Mouse (Mus musculus): ENCODE measurements at regions not wholly inside any gene's neighbourhood (a gene's known extent, or its start where the extent isn't known, plus 50 kb on each side); places are given as distances from the start of the nearest gene placed in this dataset.

DNA sequence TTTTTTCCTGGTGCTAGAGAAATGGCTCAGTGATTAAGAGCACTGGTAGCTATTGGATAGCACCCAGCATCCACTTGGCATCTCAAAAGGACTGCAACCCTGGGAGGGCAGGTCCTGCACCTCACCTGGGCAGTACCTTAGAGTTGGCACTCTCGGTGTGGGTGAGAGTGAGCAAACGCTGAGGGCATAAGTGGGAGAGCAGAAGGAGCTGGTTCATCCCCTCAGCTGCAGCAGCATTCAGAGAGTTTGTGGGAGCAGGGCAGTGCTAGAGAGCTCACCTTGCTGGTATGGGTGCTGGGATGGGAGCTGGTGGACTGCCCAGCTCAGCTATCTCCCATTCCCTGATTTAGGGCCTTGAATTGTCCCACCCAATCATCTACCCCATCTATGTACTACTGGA is 227.1 kb upstream of the Zic4 start:
- WGBS, result 85% methylated on average over 2 of the region's 2 CpGs
- Histone ChIP-seq H3K27me3 (ENCODE audit: poor library complexity, severe bottlenecking) (no peaks in the 10 kb centered on the region), H3K36me3 (replicated peaks) (no peaks in the 10 kb centered on the region), H3K9me3 (no peaks in the 10 kb centered on the region), H3K27ac (no peak overlapping the region), H3K4me3 (no peak overlapping the region), H3K4me1 (no peaks in the 10 kb centered on the region)
- DNase-seq (ENCODE audit: extremely low spot score, low spot score), result no peak

DNA sequence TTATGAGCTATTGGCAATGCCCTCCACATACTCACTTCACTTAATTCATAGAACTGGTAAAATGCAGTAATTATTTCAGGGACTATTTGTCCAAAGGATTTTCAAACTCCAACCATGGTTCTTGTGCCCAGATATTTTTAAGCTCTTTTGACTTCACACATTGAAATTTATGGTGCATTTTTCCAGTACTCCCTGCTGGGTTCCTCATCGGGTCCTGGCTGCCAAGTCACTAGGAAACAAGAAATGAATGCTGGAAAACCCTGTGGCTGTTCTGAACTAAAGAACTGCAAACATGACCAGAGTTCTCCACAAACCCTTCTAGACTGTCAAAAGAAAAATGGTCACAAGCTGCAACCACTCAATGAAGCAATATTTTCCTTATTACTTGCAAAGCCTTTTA is 221.6 kb upstream of the Zic4 start:
- no peak overlapping the region for H3K27ac ChIP-seq
- WGBS, result 56% methylated on average over 1 of the region's 1 CpGs
- no peaks in the 10 kb centered on the region for H3K27me3 ChIP-seq (ENCODE audit: poor library complexity, severe bottlenecking)
- H3K4me1 ChIP-seq, result no peaks in the 10 kb centered on the region
- DNase-seq (ENCODE audit: extremely low spot score, low spot score), result no peak
- H3K9me3 ChIP-seq, result no peaks in the 10 kb centered on the region
- H3K4me3 ChIP-seq, result no peak overlapping the region
- no peaks in the 10 kb centered on the region for H3K36me3 ChIP-seq (replicated peaks)

DNA sequence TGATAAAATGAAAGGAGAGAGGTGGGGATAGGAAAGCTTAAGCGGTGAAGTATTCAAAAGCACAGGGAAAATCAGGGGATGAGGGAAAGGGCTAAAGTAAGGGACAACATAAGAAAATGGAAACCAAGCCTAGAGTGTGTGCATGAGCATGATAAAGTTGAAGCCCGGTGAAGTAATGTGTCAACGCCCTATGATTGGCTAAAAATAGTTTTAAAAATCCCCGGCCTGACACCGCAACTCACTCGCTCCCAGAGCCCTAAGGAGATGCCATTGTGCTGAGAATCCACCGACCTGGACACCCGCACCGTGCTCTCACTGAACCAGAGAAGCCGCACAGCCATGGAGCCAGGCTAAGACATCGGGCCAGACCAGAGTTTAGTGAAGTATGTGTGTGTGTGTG is 210.3 kb upstream of the Zic4 start:
- no peak for DNase-seq (ENCODE audit: extremely low spot score, low spot score)
- H3K4me1 ChIP-seq, result no peaks in the 10 kb centered on the region
- no peak overlapping the region for H3K4me3 ChIP-seq
- WGBS, result 94% methylated on average over 11 of the region's 11 CpGs
- no peaks in the 10 kb centered on the region for H3K27me3 ChIP-seq (ENCODE audit: poor library complexity, severe bottlenecking)
- no peaks in the 10 kb centered on the region for H3K36me3 ChIP-seq (replicated peaks)
- H3K9me3 ChIP-seq, result no peaks in the 10 kb centered on the region
- no peak overlapping the region for H3K27ac ChIP-seq

DNA sequence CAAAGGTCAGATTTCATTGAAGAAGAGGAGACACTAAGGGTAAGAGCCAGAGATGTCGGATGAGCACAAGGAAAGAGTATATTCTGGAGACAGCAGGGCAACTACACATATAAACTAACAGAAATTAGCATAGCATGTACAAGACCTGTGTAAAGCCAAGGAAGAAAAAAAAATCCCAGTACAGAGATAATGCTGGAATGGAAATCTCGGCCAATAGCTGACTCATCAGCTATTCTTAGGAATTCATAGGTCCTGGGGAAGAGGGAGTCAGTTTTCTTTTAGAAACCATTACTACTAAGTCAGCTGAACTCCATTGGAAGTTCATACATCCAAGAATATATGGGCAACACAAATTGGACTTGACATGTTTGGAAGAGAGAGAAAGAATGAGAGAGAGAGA is 202.9 kb upstream of the Zic4 start:
- no peak for DNase-seq (ENCODE audit: extremely low spot score, low spot score)
- H3K4me3 ChIP-seq, result no peak overlapping the region
- no peaks in the 10 kb centered on the region for H3K36me3 ChIP-seq (replicated peaks)
- H3K9me3 ChIP-seq, result no peaks in the 10 kb centered on the region
- no peak overlapping the region for H3K27ac ChIP-seq
- no peaks in the 10 kb centered on the region for H3K27me3 ChIP-seq (ENCODE audit: poor library complexity, severe bottlenecking)
- no peaks in the 10 kb centered on the region for H3K4me1 ChIP-seq
- 90% methylated on average over 2 of the region's 2 CpGs for WGBS

DNA sequence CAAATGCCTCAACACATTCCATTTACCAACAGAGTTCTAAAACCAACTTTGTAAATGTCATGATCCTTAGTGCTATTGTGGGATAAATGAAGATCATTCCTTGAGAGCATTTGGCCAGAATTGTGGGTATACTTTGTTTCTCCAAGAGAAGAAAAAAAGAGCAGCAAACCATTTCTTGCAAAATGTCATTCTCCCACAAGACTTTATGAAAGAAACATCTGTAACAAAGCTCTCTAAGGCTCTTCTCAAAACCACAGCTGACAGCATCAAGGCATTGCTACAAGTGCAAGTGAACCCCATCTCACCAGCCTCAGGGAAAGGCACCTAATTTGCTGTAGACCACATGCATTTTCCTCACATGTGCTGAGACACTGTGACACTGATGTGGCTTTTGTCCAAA is 194.3 kb upstream of the Zic4 start:
- Histone ChIP-seq H3K4me3 (no peak overlapping the region), H3K9me3 (no peaks in the 10 kb centered on the region), H3K36me3 (replicated peaks) (no peaks in the 10 kb centered on the region), H3K27me3 (ENCODE audit: poor library complexity, severe bottlenecking) (no peaks in the 10 kb centered on the region), H3K27ac (no peak overlapping the region), H3K4me1 (no peaks in the 10 kb centered on the region)
- no peak for DNase-seq (ENCODE audit: extremely low spot score, low spot score)

DNA sequence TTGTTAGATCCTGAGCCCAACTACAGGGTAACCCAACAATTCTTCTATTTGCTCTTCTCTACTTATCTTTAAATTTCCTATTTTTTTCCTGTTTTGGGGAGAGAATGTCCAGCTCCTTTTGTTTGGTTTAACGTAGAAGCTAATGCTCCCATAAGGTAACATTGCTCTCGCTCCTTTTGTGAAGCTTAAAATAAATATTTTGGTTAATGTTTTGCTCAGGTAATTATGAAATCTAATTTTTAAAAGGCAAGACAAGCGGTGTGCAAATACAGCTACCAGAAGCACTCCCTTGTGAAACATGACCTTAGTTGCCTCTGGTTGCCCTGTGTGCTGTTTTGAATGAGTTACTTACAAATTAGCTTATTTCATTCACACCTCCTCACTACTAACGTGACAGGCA is 169.0 kb upstream of the Zic4 start:
- no peaks in the 10 kb centered on the region for H3K36me3 ChIP-seq (replicated peaks)
- H3K27ac ChIP-seq, result no peak overlapping the region
- no peak overlapping the region for H3K4me3 ChIP-seq
- H3K27me3 ChIP-seq (ENCODE audit: poor library complexity, severe bottlenecking), result no peaks in the 10 kb centered on the region
- H3K4me1 ChIP-seq, result no peaks in the 10 kb centered on the region
- DNase-seq (ENCODE audit: extremely low spot score, low spot score), result no peak
- WGBS, result 88% methylated on average over 4 of the region's 4 CpGs
- H3K9me3 ChIP-seq, result no peaks in the 10 kb centered on the region

DNA sequence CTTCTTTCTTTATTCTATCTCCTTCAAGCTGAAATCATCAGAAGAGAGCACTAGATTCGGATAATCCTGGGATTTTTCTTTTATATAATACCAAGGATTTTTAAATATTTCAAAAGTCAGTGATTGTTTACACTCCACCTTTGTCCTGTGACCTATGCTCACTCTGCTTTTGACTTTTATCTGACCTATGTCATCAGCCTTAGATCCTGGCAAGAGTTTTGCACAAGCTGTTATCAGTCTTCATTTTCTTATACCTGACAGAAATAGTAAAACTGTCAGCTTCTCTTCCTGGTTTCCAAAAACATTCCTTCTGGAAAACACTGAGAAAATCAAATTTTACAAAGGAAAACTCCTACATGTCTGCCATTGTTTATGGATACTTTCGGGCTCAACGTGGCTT is 168.3 kb upstream of the Zic4 start:
- DNase-seq (ENCODE audit: extremely low spot score, low spot score), result no peak

GRCm38 (mm10) chr9:91207281-91207680 is 154.9 kb upstream of the Zic4 start:
- no peaks in the 10 kb centered on the region for H3K4me1 ChIP-seq
- H3K27ac ChIP-seq, result no peak overlapping the region
- no peaks in the 10 kb centered on the region for H3K27me3 ChIP-seq (ENCODE audit: poor library complexity, severe bottlenecking)
- no peaks in the 10 kb centered on the region for H3K9me3 ChIP-seq
- 68% methylated on average over 2 of the region's 2 CpGs for WGBS
- H3K36me3 ChIP-seq (replicated peaks), result no peaks in the 10 kb centered on the region
- no peak for DNase-seq (ENCODE audit: extremely low spot score, low spot score)
- no peak overlapping the region for H3K4me3 ChIP-seq

More for the DNA sequence above, 168.3 kb upstream of the Zic4 start:
- 89% methylated on average over 3 of the region's 3 CpGs for WGBS
- Histone ChIP-seq H3K27ac (no peak overlapping the region), H3K27me3 (ENCODE audit: poor library complexity, severe bottlenecking) (no peaks in the 10 kb centered on the region), H3K4me3 (no peak overlapping the region), H3K4me1 (no peaks in the 10 kb centered on the region), H3K36me3 (replicated peaks) (no peaks in the 10 kb centered on the region), H3K9me3 (no peaks in the 10 kb centered on the region)

DNA sequence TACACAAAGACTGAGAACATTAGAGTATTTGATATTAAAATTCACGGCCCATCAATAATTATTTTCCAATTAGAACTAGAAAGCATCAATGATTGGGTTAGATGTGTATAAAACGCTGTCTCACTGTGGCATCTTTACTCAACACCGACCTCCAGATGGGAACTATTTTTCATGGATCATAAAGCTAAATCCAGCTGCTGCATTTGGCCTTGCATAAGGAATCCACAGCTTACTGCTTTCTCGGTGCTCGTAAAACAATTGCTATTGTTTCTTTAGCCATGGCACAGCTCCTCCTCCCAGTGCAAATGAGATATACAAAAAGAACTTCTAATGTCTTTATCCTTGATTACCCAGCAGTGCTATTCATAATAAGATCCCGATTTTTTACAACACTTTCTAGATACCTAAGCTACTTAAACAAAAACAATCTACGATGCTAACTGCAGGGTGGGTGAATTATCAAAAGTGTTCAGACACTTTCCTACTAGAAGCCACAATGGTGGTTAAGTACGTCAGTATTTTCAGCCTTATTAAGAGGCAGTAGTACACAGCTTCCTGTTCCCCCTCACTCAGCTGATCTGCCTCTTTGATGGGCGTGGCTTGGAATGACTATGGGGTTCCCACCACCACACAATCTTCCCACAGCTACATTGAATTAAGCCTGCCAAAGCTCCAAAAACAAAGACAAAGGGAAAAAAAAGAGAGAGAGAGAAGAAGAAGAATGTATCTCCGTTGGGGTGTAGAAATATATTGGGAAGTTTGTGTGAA is 134.4 kb upstream of the Zic4 start:
- DNase-seq (ENCODE audit: extremely low spot score, low spot score), result no peak
- H3K4me1 ChIP-seq, result peaks cover 9% of the 10 kb centered on the region
- no peaks in the 10 kb centered on the region for H3K9me3 ChIP-seq
- WGBS, result 49% methylated on average over 10 of the region's 10 CpGs
- H3K27ac ChIP-seq, result no peak overlapping the region; the same call in 1 of the 2 replicates
- no peaks in the 10 kb centered on the region for H3K36me3 ChIP-seq (replicated peaks)
- H3K4me3 ChIP-seq, result peak overlapping the region; percentile 8; the same call in 1 of the 2 replicates
- H3K27me3 ChIP-seq (ENCODE audit: poor library complexity, severe bottlenecking), result no peaks in the 10 kb centered on the region

DNA sequence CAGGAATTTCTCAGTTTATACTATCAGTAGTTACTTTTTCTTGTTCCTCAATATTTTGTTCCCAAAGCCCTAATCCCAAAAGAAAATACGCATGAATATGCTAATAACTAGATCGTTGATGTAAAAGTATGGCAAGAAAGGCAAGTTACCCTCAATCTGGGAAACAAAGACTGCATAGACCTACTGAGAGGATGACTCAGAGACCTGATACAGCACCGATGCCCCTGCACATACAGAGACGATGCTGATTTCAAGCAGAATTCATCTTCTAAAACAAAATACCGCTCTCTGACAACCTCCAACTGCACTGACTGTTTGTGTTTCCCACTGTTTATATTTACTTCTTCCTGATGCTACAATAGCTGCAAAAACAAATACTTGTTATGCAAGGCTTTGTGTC is 133.7 kb upstream of the Zic4 start:
- H3K9me3 ChIP-seq, result no peaks in the 10 kb centered on the region
- DNase-seq (ENCODE audit: extremely low spot score, low spot score), result no peak
- no peak overlapping the region for H3K27ac ChIP-seq
- no peak overlapping the region for H3K4me3 ChIP-seq
- no peaks in the 10 kb centered on the region for H3K36me3 ChIP-seq (replicated peaks)
- peaks cover 9% of the 10 kb centered on the region for H3K4me1 ChIP-seq
- no peaks in the 10 kb centered on the region for H3K27me3 ChIP-seq (ENCODE audit: poor library complexity, severe bottlenecking)
- WGBS, result 77% methylated on average over 5 of the region's 5 CpGs

DNA sequence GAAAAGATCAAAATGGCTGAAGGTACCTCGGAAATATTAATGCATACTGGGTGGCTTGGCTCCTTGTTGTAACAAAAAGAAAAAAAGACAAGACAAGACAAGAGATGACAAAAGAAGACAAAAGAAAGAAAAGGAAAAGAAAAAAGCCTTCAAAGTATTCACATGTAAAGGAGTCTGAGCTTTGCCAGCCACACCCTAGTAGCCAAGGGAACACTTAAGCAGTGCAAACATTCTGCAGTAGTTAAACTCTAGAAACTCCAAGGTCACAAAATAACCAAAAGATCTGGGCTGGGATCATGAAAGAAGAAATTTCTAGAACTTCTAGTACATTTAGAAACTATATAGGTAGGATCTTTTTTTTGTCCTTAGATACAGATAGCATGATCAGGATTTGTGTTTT is 108.3 kb upstream of the Zic4 start:
- no peaks in the 10 kb centered on the region for H3K27me3 ChIP-seq (ENCODE audit: poor library complexity, severe bottlenecking)
- WGBS, result 91% methylated on average over 1 of the region's 1 CpGs
- H3K9me3 ChIP-seq, result peaks cover 6% of the 10 kb centered on the region; the same call in 1 of the 2 replicates
- no peak for DNase-seq (ENCODE audit: extremely low spot score, low spot score)
- peaks cover 2% of the 10 kb centered on the region; the same call in 1 of the 2 replicates for H3K36me3 ChIP-seq (replicated peaks)
- no peak overlapping the region for H3K4me3 ChIP-seq
- no peak overlapping the region for H3K27ac ChIP-seq
- H3K4me1 ChIP-seq, result no peaks in the 10 kb centered on the region

GRCm38 (mm10) chr9:91291340-91291739 is 70.9 kb upstream of the Zic4 start:
- no peak for DNase-seq (ENCODE audit: extremely low spot score, low spot score)
- no peak overlapping the region for H3K4me3 ChIP-seq
- H3K4me1 ChIP-seq, result peaks cover 7% of the 10 kb centered on the region
- no peaks in the 10 kb centered on the region for H3K9me3 ChIP-seq
- H3K27ac ChIP-seq, result no peak overlapping the region
- WGBS, result 77% methylated on average over 3 of the region's 3 CpGs
- peaks cover 14% of the 10 kb centered on the region for H3K36me3 ChIP-seq (replicated peaks)
- no peaks in the 10 kb centered on the region for H3K27me3 ChIP-seq (ENCODE audit: poor library complexity, severe bottlenecking)
